Mouse (Mus musculus) 3134 (cell line): ENCODE data around the gene Tmem8.
A peak's percentile ranks its signal among the peaks of the same experiment; 100 is the strongest.
"Not testable (repeated sequence)": the region's sequence is repeated elsewhere in the genome, so short reads cannot be mapped to it uniquely, and the experiment has no call there.

Source experiments
- DNase-seq: peaks from one replicate; pipeline ENCODE4 v3.0.0-alpha.2; 2011; ENCODE audit warnings: low spot score; ENCODE audit not compliant: insufficient read length; ENCODE audit errors: extremely low read depth

Gene Tmem8

GRCm38 (mm10) chr17:26111024-26111423 is 2.1 kb upstream of the Tmem8 start:
- no peak for DNase-seq

GRCm38 (mm10) chr17:26111722-26112121 is 1.4 kb upstream of the Tmem8 start:
- no peak for DNase-seq

DNA sequence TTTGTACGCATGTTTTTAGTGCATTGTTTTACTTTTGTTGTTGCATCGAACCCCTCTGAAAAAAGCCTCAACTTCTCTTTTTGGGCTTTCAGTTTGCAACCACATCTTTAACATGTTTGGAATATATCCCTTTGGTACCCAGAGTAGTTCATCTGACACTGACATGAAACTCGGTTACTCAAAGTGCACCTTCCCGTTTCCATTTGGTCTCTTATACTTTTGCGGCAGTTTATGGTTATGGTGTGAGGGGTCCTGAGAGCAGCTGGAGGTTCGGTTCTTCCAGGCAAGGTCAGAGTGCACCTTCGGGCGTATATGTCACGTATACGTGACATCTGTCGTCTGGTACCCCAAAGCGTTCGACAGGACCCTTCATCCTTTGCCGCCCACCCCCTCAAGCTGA is 348 bp upstream of the Tmem8 start:
- DNase-seq = no peak

GRCm38 (mm10) chr17:26114061-26114460 is 962 bp downstream of the Tmem8 start:
- DNase-seq = no peak

GRCm38 (mm10) chr17:26114461-26114860 is 1.4 kb downstream of the Tmem8 start:
- not testable (repeated sequence) for DNase-seq

GRCm38 (mm10) chr17:26115205-26115898 is 2.3 kb downstream of the Tmem8 start:
- no peak for DNase-seq

GRCm38 (mm10) chr17:26115956-26116487 is 2.9 kb downstream of the Tmem8 start:
- no peak for DNase-seq

- no peak for DNase-seq
Measured at GRCm38 (mm10) chr17:26116503-26117258, 3.6 kb downstream of the Tmem8 start.

- DNase-seq = peak; percentile 77
Measured at GRCm38 (mm10) chr17:26119766-26120710, 6.9 kb downstream of the Tmem8 start.

GRCm38 (mm10) chr17:26122431-26123140 is 9.5 kb downstream of the Tmem8 start:
- no peak for DNase-seq

GRCm38 (mm10) chr17:26123267-26123684 is 10.2 kb downstream of the Tmem8 start, which contains the start of gene Mrpl28:
Mrpl28 (plus strand) TSS chr17:26123500.
- peak; percentile 90 for DNase-seq

DNA sequence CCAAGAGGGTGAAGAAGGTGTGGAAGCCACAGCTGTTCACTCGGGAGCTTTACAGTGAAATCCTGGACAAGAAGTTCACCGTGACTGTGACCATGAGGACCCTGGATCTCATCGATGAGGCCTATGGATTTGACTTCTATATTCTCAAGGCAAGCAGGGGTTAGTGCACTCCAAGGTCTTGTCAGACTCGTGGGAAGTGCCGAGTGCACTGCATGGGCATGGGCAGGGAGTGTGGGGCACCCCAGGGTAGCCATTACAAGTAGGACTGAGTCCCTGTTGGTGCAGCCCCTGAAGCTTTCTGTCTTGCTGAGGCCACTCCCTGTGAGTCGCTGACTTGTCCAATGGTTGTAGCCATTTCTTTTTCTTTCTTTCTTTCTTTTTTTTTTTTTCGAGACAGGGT is 11.5 kb downstream of the Tmem8 start:
- no peak for DNase-seq

- no peak for DNase-seq
Measured at GRCm38 (mm10) chr17:26125226-26125625, 12.1 kb downstream of the Tmem8 start.

DNA sequence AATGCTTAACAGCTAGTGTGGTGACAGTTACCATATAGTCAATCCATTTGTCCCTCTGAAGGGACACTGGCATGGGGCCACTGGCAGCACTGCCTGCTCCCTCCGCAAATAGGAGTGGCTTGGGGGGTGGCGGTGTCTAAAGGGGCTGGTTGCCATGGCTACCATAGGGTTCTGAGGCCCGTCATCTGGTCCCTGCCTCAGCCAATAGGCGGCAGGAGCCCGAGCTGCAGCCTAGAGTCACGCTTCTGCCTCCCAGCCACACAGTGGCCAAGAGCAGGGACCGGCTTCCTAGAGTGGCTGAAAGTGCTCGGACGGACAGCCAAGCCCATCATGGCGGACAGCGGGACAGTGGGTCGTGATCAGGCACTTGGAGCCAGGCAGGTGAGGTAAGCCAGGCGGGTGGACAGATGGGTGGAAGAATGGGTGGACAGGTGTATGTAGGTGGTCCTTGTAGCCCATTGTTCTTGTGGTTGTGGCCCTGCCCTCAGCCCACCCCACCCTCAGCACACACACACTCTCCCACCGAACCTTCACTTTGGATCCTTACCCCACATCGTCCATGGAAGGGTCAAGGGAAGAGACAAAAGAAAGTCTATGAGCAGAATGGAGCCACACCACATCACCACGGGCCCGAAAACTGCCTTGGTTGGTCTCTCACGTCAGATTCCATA is 18.1 kb downstream of the Tmem8 start:
- DNase-seq = no peak

GRCm38 (mm10) chr17:26131856-26132853 is 19.1 kb downstream of the Tmem8 start:
- DNase-seq = no peak

DNA sequence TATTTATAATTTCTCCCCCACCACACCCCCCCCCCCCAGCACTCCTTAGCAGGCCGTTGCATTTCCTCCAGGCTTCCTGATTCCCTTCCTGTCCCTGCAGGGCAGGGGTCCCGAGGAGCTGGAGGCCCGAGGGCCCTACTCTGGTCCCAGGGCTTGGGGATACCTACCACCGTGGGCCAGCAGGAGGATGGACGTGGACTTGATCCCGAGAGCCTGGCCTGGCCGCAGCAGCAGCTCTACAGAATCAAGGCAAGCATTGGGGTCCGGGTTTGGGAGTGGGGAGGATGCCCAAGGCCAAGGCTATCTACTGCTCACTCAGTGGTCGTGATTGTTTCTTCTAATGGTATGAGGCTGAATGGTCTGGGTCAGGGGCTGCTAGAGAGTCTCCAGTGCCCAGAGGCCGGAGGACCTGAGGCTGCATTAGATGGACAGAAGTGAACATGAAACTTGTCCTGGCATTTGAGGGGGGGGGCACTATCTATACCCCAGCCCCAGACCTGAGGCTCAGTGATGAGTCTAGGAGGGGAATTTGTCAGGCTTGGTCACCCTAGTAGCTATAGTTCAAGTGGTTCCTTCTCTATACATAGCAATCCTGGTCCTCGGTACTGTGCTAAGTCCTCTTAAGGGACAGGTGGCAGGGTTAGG is 24.1 kb downstream of the Tmem8 start:
- DNase-seq = no peak

DNA sequence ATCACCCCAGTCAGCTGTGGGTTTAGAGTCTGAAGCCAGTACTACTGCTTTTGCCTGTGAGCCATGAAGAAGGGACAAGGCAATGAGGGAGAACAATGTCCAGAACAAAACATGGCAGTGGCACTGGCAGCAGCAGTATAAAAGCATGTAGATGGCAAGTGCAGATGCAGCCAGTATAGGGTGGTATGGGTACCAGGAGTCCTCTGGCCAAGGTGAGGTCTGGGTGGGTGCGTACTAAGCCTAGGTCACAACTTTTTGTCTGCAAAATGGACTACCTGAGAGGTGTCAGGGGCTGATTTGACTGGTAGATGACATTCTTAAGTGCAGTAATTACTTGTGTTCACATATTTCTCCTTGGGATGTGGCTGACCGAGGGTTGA is 24.6 kb downstream of the Tmem8 start:
- no peak for DNase-seq
